Mouse (Mus musculus) right cerebral cortex, postnatal 4 days (tissue): ENCODE results near the gene Capn5.

Experiments
- DNase-seq: peaks from one replicate; pipeline ENCODE4 v3.0.0-alpha.2; 2022

Capn5 gene

GRCm38 (mm10) chr7:98104481-98105435 is 73.3 kb downstream of the Capn5 start:
- no peak for DNase-seq

DNA sequence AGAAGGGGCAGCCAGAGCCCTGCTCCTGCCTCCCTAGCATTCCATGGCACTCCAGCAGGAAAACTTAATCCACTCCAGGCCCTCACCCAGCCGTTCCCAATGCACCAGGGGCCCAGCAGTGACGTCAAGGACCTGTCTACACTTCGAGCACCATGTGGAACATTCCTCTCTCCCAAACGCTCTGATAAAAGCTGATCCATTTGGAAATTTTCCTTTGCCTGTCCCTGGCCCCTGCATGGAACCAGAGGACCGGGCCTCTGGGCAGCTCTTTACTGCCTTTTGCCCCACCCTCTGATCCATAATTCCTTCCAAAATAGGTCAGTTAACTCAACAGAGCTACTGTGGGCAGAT is 74.2 kb downstream of the Capn5 start:
- no peak for DNase-seq

DNA sequence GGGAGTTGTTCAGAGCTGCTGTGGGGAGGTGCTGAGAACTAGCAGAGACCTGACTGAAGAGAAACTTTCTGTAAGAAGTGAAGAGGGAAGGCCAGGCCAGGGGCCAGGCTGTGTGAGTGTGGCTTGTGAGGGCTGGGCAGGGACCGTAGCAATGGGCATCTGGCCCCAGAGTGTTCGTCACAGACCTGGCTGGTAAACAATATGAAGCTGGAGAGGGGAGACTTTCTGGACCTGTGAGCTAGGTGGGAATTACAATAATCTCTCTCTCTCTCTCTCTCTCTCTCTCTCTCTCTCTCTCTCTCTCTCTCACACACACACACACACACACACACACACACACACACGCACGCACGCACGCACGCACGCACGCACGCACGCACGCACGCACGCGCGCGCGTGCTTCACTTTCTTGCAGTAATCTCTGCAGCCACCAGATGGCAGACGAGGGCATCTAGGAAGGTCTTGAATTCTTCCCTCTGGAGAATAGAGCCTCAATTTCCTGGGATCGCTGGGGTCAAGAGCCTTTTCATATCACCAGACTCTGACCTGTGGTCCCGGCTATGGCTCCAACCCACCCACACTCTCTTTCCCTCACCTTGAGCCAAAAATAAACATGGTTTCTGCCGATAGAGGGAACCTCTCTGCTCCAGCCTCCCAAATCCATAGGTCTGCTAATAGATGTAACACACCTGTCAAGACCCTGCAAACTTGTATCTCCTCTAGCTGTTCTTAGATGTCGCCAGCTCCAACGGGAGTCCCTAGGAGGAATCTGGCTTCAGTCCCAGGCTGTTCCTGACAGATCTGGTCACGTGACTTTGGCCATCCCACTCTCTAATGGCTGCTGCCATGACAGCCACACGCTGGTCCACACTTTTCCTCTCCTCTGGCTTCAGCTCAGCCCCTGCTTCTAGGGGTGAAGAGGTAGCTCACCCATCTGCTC is 74.8 kb downstream of the Capn5 start:
- peak; percentile 94 for DNase-seq

GRCm38 (mm10) chr7:98102488-98102887 is 75.6 kb downstream of the Capn5 start:
- no peak for DNase-seq

- no peak for DNase-seq
These were observed 80.5 kb downstream of the Capn5 start for GRCm38 (mm10) chr7:98097557-98097956.

DNA sequence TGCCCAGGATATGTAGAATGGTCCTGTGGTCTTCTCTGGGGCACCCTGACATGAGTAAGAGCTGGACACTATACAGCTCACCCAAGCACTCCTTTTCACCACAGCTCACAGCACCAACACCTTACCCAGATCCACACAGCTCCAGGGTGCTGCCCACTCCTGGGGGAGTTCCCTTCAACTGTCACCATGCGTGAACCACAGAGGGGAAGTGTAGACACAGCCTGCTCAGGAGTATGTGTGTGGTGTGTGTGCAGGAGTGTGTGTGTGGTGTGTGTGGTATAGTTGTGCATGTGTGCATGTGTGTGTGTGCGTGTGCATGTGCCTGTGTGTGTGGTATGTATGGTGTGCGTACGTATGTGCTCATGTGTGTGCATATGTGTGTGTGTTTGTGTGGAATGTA is 82.2 kb downstream of the Capn5 start:
- no peak for DNase-seq

DNA sequence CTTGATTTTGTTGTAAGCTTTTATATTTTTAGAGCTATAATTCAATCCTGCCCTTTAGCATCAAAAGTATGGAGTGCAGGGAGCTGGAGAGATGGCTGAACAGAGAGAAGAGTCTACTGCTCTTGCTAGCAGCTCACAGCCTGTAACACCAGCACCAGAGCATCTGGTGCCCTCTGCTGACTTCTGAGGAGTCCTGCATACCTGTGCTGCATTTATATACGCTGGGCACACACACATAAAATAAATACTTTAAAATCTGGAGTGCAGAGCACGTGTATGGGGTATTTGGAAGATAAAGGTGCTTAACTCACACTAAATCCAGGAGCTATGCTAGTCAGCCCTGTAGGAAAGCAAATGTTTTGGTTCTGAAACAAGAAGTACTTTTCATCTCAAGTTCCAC is 91.7 kb downstream of the Capn5 start:
- DNase-seq: no peak

DNA sequence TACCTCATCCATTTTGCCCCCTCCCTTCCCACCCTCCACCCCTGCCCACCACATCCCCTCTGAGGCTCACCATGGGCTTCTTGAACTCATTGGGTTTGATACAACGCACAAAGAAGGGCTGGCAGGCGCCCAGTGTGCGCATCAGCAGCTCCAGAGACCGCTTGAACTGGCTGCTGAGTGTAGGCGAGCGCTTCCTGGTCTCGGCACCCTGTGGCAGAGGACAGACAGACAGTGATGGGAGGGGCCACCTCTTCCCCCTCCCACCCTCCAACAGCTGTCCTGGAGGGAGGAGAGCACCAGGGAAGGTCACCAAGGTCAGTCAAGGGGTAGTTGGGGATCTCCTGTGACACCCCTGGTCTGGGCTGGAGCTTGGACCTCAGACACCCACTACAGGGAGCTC is 92.8 kb downstream of the Capn5 start:
- DNase-seq: no peak

DNA sequence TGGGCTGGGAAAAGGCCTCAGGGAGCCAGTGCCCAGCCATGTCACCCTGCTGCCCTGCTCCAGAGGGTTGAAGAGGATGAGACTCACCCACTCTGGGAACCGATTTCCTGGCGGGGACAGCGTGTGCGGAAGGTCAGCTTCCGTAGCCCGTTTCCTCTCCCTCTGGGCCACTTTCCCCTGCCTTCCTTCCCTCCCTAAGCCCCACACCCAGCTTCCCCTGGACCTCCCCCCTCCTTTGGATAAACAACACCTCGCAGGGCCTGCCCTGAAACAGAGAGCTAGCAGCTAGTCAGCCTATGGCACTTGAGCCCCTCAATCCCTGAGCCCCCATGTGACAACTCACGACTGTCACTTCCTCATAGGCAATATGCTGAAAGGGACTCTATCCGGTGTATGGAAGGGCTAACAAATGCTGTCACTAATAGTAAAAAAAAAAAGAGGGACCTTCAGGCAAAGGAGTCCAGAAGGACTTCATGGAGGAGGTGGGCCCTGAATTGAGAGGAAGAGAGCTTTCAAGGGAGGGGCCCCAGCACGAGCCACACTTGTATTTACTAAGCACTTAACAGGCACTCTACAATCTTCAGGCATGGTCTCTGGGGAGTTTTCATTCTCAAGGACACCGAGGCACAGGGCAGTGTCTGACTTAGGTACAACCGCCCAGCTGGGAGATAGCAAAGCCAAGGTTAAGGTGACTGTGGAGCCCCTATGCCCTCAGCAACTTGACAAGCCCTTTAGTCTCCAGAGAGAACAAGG is 93.4 kb downstream of the Capn5 start:
- DNase-seq: no peak

GRCm38 (mm10) chr7:98082376-98082775 is 95.7 kb downstream of the Capn5 start:
- DNase-seq: no peak

DNA sequence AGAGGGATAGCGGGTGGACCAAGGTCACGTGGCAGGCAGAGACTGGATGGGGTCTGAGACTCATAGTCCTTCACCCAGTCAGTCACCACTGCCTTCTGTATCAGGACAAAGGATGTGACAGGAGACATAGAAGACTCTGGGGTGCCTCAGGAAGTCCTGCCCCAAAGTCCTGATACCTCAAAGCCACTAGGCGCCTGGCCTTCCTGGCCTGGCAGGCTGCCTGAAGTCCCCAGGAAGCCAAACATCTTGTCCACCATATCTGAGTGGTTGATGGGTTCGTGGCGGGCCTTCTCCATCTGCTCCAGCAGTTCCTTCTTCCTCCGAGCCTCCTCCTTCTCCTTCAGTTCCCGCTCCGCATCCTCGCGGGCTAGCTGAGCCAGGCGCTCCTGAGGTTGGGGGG is 100.6 kb downstream of the Capn5 start:
- no peak for DNase-seq

DNA sequence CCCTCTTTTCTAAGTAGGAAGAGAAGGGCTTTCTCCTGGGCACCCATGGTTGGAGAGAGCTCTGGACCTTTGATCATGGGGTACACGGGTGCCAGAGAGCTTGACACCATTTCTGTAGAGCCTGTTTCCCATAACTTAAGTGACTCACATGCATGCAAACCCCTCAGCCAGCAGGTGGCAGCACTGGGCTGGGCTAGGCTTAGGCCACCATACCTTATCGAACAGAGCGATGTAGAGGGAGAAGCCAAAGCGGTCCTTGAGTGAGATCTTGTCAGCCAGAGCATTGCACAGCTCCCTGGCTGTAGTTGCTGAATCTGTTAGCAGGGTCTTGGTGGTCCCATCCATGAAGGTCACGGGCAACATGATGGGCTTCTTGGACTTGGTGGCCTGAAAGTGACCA is 106.5 kb downstream of the Capn5 start:
- peak; percentile 87 for DNase-seq
